Mouse (Mus musculus) cerebellum, postnatal 25 days (tissue): Measurements from ENCODE around the gene Phldb2.
A peak's percentile ranks its signal among the peaks of the same experiment; 100 is the strongest.

ENCODE experiments used
- DNase-seq, 2 experiments: peaks; one replicate each; pipeline ENCODE4 v3.0.0; 2021; ENCODE audit warnings: mixed read lengths in 2 of 2

Phldb2 gene

DNA sequence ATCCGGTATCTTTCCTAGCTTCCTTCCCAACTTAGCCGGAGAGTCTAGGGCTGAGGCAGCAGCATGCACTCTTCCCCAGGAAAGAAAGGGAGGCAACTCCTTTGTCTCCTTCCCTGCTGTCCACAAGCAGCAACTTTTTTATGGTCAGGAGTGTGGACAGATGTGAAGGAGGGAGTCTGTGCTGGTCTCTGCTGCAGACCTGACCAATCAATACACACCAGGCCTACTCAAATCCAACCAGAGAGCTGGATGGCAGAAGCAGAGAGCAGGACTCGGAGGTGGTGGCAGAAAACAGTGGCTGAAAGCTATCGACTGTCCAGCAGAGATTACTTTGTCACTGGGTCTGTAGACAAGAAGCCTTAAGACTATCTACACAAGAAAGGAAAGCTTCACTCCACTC is at the start of gene Phldb2:
TSS of gene Phldb2 (minus strand) at position 205 of the 400 bp plus-strand sequence.
- no peak for DNase-seq

DNA sequence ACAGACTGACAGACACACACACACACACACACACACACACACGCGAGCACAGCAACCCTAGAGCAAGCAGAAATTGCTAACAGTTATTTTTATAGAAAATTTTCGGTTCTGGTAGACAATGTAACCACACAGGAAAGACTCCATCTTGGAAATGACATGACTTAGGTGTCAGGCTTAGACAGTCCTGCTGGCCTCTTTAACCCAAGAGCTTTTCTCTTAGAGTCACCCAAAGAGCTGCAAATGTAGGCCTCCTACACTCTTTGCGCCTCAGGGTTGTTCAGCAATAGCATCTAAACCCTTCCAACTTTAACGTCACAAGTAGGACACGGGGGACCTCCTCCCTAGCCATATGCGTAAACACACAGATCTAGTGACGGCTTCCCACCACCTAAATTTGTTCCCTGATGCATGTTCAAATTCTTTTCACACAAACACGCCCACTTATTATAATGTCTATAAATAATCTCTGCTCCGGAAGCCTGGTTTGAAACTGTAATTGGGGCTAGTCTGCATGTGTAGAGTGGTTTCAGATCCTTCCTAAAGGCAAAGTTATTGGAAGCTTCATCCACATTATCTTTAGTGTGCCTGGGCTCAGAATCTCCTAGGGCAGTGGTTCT is 48.3 kb upstream of the Phldb2 start:
- DNase-seq, result no peak

DNA sequence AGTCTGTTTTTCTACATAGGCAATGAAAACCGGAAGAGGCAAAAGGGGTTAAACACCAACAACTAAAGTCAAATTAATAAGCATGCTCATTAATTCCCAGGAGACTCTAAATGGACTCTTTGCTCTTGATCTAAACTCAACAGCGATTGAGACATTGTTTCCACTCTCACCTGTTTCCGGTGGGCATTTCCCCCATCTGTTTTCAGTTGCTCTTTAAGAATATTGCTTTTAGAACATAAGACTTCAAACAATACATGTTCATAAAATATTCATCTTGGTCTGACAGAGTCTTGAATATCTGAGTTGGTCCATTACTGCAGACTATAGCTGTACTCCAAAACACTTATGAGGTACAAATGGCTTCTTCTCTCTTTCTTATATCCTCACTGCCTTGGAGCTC is 47.6 kb upstream of the Phldb2 start:
- DNase-seq, result no peak

DNA sequence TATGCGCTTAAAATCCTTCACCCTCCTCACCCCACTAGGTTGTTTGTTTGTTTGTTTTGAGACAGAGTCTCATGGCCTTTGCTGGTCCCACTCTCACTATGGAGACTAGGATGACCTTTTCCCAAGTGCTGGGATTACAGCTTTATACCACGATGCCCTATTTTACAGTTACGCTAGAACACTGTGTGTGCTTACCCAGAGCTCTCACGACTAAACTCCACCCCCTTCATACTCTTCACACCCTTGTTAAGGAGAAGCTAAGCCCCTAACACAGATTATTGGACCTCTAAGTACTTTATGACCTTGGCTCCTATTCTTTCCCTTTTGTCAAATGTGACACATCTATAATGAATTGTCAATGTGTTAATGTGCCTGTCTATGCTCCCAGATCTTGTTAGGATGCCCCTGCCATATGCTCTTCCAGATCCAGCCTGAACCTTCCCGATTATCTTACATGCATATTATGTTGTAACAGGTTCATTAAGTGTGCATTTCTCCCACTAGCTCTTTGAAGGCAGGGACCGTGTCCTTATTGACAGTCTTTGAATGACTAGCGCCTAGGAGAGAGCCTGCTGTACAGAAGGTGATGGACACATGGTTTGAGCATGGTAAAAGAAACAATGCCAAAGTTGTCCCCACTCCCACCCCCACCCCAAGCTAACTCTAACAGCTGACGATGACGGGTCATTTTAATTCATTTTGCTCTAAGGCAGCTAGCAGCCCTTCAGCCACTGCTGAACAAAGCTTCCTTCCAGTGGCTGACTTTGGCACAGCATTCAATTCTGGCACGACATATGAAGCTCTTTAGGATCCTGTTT is 46.2 kb upstream of the Phldb2 start:
- no peak for DNase-seq

DNA sequence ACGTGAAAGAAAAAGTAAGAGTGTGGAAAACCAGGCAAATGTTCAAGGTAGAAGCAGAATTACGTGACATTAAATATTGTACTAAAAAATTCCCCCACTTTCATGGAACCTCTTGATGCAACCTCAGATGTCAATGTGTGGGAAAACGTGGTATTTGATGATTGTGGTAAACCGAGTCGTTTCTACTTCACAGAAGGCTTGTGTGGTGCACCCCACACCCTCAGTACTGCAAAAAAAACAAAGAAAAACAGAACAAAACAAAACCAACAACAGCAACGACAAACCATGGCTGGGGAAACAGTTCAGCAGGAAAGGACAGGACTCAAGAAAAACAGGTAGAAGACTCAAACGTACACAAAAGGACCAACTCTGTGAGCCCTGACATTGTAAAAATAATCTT is 44.8 kb upstream of the Phldb2 start:
- DNase-seq, result no peak

DNA sequence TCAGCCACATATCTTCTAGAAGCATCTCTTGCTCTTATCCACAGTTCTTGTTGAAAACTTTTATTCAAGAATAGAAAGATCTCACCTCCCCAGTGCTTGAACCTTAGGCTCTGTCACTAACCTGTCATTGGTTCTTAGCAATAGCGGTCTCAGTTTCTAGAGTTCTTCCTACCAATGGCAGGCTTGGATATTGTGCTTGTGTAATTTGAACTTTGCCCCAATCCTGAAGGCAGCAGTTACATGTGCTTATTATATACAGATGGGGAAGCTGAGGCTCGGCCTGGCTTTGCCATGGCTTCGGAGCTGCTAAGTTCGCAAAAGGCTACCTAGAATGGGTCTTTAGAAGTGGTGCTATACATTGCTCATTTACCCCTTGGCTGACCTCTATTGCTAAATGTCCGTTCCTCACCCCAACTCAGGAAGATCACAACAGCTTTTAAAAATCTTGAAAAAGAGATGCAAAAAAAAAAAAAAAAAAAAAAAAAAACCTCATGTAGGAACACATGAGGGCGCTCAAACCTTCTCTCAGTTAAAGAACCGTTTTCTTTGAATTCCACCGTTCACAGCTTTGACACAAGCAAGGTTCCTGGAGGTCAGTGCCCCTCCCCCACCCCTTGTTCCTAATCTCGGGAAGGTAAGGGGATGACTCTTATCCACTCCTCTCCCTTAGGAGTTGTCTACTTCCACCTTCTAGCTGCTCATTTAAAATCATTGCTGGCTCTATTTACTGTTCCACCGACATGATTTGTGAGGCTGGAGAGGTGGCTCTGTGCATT is 37.7 kb upstream of the Phldb2 start:
- DNase-seq, result peak in 1 of 2 experiments; percentile 42

DNA sequence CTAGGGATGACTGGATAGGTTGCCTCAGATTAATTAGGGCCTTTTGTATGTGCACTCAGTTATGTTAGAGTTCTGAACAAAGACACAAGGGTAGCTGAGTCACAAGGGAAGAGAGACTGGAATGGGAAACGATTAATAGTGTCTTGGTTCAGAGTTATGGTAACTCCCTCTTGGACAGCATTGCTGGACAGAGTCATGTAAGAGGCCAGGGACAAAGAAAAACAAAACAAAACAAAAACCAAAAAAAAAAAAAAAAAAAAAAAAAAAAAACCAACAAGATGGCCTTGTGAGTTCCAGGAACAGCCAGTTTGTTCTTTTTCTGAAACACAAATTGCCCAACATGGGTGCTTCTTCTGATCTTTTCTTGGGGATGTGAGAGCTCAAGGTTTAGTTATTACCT is 32.8 kb upstream of the Phldb2 start:
- no peak for DNase-seq

DNA sequence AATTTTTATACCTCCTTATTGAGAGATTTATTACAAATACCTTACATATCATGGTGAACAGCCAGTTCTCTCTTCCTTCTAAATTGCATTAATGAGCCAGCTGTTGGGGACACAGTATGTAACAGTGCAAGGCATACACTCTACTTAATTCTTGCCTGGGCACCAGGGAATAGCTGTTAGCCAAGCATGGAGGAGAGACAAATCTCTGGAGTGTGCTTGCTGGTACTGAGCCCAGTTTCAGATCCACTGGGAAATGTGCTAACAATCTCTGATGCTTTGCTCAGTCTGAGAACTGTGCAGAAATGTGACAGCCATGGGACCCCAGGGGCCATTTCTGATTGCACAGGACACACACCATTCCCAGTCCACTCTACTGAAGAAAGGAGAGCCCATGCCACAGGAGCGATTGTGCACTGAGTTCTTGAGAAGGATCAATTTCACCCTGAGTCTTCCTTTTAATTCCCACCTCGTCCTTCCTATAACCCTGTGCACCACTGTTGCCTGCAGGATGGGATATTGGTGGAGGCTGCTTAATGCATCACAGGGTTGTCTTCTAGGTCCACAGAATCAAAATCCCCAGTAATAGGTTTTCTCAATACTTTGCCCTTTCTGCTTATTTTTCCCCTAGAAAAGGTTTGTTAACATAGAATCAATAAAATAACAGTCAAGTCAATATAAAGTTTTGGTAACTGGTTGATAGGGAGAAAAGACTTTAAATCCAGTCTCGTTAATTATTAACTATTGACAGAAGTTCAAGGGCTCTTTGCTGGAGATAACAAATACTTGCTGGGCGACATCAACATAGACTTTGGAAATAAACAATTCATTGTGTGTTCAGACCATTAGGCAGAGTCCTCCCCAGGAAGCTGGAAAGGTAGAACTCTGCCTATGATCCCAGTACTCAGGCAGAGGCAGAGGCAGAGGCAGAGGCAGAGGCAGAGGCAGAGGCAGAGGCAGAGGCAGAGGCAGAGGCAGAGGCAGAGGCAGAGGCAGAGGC is 31.5 kb upstream of the Phldb2 start:
- DNase-seq, result no peak

DNA sequence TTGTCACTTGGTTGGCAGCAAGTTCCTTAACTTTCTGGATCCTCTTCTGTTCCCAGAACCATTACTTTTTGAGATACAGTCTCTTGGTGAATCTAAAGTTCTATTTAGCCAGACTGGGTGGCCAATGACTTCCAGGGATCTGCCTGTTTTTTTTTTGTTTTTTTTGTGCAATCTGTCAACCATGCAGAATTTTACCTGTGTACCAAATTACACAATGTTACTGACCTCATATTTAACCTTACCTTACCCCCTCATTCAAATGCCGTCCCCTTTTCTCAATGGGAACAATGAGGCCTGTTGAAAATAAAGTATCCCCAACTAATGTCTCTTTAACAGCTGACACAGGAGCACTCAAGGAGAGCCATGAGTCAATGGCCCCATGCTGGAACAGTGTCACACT is 22.9 kb upstream of the Phldb2 start:
- no peak for DNase-seq

DNA sequence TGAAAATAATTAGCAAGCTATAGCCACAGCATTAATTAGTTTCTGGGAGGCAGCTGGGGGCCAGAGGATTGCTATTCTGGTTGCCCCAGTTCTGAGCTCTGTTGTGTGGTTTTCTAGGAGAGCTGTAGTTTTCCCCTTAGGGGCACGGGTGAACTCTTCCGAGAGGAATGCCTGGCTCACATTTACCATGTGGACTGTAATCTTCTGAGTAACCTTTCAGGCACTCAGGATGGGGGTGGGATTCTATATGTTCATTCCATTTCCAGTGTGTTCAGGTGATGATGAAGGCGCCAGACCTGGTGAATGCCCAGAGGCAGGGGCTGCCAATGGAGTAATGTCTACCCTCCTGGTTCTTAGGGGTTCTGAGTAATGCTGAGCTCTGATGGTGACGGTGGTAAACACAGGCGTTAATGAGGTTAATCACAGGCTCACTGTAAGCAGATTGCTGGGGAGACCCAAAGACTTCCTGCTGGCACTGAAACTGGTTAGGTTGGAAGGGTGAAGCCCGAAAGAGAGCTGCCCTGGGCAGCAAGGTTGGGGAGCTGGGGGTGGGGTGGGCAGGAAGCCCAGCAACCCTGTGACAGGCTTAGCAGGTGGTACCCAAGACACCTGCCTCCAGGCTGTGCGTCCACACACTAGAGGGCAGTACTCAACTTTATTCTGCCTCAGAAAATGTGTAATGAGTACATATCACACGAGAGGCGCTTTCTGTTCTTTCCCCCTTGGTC is 20.7 kb upstream of the Phldb2 start:
- DNase-seq, result peak; percentile 31 to 60

DNA sequence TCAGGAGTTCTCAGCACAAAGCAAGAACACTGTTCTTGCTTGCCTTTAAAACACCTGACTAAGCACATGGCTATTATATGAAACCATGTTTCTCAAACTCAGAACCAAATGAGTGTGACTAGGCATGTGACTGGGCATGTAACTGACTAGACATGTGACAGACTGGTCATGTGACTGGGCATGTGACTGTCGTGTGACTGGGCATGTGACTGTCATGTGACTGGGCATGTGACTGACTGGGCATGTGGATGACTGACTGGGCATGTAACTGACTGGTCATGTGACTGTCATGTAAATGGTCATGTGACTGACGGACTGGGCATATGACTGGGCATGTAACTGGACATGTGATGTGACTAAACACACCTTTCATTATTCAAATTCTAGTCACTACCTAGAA is 16.8 kb upstream of the Phldb2 start:
- DNase-seq, result no peak

DNA sequence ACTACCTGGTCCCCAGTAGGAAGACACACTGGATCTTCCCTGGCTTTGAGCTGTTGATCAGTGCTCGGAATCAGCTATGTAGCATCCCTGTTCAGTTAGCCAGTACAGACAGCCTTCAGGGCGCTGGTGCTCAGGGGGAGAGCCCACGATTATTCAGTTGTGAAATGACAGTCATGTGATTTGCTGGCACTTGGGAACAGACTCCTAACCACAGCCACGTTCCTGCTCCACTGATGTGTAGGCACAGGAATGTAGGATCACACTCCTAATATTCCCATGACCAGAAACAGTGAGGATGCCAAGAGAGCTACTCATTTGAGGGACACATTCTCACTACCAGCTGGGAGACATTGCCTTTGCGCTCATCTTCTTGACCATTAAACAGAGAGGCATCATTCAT is 15.3 kb upstream of the Phldb2 start:
- DNase-seq, result no peak

DNA sequence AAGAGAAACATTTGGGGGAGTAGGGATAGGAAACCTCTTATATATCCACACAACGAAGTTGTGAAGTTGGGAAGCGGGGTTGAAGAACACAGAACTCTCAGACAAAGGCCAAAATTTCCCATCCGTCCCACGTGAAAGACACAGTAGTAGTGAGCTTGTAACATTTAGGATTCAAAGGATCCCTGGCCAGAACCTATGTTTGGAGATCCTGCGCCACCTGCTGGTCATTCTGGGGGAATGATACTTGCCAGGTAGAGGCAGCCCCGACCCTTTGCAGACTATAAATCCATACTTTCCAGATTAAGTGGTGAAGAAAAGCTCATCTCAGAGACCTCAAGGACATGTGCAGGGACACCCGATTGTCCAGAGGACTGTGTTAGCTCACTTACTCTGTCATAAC is 14.1 kb upstream of the Phldb2 start:
- peak; percentile 74 to 81 for DNase-seq

DNA sequence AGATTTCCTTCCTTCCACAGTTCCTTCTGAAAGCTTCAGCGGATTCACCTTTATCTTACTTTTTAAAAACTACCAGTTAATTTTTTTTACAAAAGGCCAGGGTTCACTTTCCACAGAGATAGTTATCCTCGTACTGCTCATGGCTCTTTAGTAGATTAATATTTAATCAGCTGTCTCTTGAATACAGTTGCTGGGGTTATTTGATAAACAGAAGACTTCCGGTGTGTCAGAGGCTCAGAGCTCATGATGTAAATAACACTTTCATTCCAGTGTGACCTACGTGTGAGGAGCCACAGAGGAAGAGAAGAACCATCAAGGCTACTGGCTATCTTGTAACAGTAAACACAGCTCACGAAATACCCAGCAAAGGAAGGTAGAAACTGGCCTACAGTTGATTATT is 13.2 kb upstream of the Phldb2 start:
- no peak for DNase-seq

DNA sequence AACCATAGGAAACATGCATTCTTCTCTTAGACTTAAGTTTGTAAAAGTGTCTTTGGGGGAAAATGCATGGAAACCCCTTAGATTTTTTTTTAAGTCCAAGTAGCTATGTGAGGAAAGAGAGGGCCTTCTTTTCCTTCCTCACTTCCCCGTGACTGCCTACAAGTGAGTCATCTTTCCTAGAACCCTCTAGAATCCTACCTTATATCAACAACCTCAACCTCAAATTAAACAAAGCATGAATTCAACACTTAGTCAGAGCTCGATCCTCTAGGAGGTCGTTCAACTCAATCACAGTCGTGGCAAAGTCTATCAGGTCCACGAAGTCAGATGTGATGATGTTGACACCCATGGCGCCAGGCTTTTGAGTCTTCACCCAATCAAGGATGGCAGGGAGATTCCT is 11.4 kb upstream of the Phldb2 start:
- DNase-seq, result no peak

DNA sequence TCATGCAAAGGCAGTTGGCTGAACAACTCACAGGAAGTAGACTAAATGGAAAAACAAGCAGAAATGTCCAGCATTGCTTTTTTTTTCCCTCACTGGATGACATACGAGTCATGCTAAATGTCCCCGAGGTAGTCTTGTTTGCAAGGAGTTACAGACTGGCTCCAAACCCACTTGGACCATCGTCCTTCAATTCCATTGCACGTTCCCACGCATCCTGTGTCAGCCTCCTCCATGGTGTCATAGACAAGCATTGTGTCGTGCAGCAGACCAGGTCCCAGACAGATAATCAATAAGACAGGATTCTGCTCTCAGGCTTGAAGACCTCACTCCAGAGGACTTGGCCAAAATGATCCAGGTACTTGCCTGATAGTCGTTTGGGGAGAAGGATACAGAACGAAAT is 10.4 kb upstream of the Phldb2 start:
- no peak for DNase-seq

DNA sequence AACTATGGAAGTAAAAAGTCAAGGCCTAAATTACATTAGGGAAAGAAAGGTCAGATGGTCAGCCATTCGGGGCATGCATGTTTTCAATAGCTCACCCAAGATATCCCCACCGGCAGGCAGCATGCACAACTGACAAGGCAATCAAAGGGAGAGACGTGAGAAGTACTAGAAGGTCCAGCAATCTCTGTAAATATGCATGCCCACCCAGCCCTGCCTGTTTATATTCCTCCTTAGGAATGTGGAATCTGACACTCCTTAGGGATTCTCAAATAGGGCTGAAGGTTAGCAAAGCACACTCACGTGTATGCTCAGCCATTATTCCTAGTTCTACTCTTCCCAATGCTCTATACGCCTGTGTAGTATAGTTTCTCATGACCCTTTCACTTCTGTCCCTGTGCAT is 9.7 kb upstream of the Phldb2 start:
- no peak for DNase-seq

DNA sequence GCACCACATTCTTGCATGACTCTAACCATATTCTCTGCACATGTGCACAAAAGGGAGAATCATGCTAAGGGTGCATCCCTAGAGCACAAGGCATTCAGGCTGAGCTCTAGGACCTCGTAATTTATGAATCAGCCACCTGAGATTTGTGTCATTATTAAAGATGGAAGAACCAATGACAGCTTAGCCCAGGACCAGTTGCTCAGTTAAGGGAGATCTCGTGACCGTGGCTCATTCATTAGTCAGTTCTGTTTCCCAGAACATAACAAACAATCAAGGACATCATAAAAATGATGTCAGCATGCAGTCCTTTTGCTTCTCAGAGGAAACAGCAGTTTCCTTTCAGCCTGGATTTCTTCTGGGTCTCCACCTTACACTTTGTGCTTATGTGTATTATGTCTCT is 7.6 kb upstream of the Phldb2 start:
- DNase-seq, result no peak

DNA sequence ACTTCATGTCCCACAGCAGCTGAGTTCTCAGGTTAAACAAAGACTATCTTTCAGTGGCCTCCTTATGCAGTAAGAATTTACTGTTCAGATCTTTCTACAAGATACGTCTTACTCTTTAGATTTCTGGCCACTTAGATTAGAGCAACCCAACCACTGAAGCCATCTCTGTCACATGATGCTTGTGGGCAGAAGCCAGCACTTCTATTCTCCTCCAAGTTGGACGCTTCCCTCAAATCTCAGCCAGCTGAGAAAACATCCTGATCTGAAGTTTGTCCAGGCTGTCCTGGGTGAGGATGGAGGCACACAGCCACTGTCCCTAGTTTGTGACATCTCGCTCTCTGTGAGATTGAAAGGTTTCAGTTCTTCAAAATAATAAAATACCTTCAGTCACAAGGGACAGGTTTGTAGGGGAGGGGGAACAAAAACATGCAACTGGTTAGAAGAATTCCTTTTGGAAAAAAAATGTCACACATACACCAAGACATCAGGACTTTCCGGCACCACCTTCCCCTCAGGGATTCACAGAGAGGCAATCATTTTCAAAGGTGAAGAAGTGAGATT is 3.1 kb upstream of the Phldb2 start:
- DNase-seq, result no peak

DNA sequence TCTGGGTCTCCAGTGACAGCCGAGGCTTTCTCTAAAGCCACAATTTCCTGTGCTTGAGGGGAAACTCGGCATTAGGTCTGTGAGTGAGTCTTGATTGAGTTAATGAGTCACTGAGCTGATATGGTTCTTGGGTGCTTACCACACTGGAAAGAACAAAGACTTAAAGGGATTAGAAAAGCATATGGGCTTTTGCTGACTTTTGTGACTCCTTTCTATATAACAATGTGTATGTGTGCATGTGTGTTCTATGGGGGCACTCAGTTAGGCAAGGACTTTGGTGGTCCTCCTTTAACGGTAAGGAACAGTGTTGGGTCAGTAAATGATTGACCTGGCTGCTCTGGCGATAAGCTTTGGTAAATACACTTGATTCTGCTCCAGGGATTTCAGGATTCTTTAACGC is 897 bp downstream of the Phldb2 start:
- DNase-seq, result no peak

DNA sequence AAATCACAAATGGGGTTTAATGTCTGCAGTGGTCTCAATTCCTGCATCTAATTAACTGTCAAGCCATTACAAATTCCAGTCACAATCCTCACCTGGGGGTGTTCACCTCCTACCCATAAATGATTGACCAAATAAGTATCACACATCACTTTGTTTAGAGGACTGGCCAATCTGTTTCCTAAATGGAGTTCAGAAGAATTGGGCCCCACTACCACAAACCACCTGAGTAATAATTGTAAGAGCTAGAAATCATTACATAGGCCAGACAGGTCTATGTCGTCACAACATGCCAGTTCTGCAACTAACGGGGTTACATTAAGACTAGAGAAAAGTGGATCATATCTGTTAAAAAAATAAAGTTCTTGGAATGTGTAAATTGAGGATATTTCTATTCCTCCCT is 1.4 kb downstream of the Phldb2 start:
- DNase-seq, result no peak

DNA sequence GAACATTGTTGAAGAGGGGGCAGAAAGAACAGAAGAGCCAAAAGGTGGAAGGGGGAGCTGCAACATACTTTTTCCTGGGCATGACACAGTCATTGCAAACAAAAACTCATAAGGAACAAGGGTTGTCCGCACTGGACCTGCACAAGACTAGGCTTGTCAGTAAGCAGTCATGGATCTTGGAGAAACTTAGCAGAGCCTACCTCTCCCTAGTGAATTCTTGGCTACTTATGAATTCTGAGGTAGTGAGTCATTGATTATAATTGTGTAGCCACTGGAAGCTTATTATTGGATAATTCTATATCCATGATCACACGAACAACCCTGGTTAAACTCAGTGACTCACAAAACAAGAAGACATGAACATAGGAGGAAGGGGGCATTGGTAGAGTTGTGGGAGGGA is 7.1 kb downstream of the Phldb2 start:
- no peak for DNase-seq
